Mouse (Mus musculus) cerebellum, adult 11 months (tissue): ENCODE results near the gene Setd2.

Experiments
- DNase-seq: peaks from one replicate; pipeline ENCODE4 v3.0.0; 2022

The Setd2 gene

GRCm38 (mm10) chr9:110532538-110533291, at the start of gene Setd2:
Gene Setd2 (plus strand): TSS chr9:110532597.
- peak; percentile 63 for DNase-seq

GRCm38 (mm10) chr9:110488841-110489240, 43.6 kb upstream of the Setd2 start:
- DNase-seq = no peak

- DNase-seq = no peak
Observed at GRCm38 (mm10) chr9:110490913-110491312, 41.5 kb upstream of the Setd2 start.

- DNase-seq = no peak
Observed at GRCm38 (mm10) chr9:110525737-110526136, 6.7 kb upstream of the Setd2 start.

- no peak for DNase-seq
Observed at GRCm38 (mm10) chr9:110529002-110529737, 3.2 kb upstream of the Setd2 start.

- DNase-seq = no peak
Observed at GRCm38 (mm10) chr9:110530650-110531049, 1.7 kb upstream of the Setd2 start.

- no peak for DNase-seq
Observed at GRCm38 (mm10) chr9:110531151-110531791, 1.1 kb upstream of the Setd2 start.

GRCm38 (mm10) chr9:110531914-110532489, 395 bp upstream of the Setd2 start:
- DNase-seq = peak; percentile 91

GRCm38 (mm10) chr9:110533645-110534044, 1.2 kb downstream of the Setd2 start:
- no peak for DNase-seq

GRCm38 (mm10) chr9:110535114-110535513, 2.7 kb downstream of the Setd2 start:
- DNase-seq = no peak

GRCm38 (mm10) chr9:110536636-110537035, 4.2 kb downstream of the Setd2 start:
- no peak for DNase-seq

GRCm38 (mm10) chr9:110538511-110538910, 6.1 kb downstream of the Setd2 start:
- DNase-seq = no peak

- DNase-seq = no peak
Observed at GRCm38 (mm10) chr9:110541988-110542387, 9.6 kb downstream of the Setd2 start.

GRCm38 (mm10) chr9:110548261-110548660, 15.9 kb downstream of the Setd2 start:
- no peak for DNase-seq

GRCm38 (mm10) chr9:110568309-110568708, 35.9 kb downstream of the Setd2 start:
- no peak for DNase-seq

- DNase-seq = no peak
Observed at GRCm38 (mm10) chr9:110582161-110582560, 49.8 kb downstream of the Setd2 start.

GRCm38 (mm10) chr9:110583521-110583920, 51.1 kb downstream of the Setd2 start:
- peak; percentile 11 for DNase-seq

GRCm38 (mm10) chr9:110611471-110611870, 79.1 kb downstream of the Setd2 start:
- no peak for DNase-seq

GRCm38 (mm10) chr9:110617081-110617480, 84.7 kb downstream of the Setd2 start:
- no peak for DNase-seq

GRCm38 (mm10) chr9:110620180-110620579, 87.8 kb downstream of the Setd2 start:
- DNase-seq = no peak

- no peak for DNase-seq
Observed at GRCm38 (mm10) chr9:110620685-110621084, 88.3 kb downstream of the Setd2 start.

GRCm38 (mm10) chr9:110622621-110623219, 90.3 kb downstream of the Setd2 start:
- DNase-seq = no peak
